Mouse (Mus musculus) frontal cortex, adult 2 months (tissue): ENCODE data around the gene Mpz. TPM values are rescaled to one million over a fixed set of nuclear protein-coding genes. Genes with fewer than 3 reads are reported as not detected.

Source experiments
- DNase-seq, 2 experiments: peaks; one replicate each; pipeline ENCODE4 v3.0.0; 2022; ENCODE audit warnings: low spot score in 1 of 2; ENCODE audit errors: extremely low spot score in 1 of 2
- polyA plus RNA-seq: library from polyadenylated mRNA; depleted of rRNA; stranded (reverse); fragments of >200 nt; gene quantifications from 2 replicates; pipeline ENCODE4 v1.2.3, GENCODE M21; 2012; rRNA removed

The Mpz gene
- polyA plus RNA-seq = 1.4 and 2.2 TPM in 2 replicates

- DNase-seq = peak; percentile 91 to 97
Measured at GRCm38 (mm10) chr1:171149974-171150760, at the start of gene Mpz, which contains the start of gene Sdhc. Gene Mpz (plus strand): TSS chr1:171150711. Gene Sdhc (minus strand): TSS chr1:171150603.

GRCm38 (mm10) chr1:171101033-171101432 is 49.5 kb upstream of the Mpz start:
- DNase-seq = no peak

- DNase-seq = peak; percentile 85 to 97
Measured at GRCm38 (mm10) chr1:171101733-171102546, 48.6 kb upstream of the Mpz start.

DNA sequence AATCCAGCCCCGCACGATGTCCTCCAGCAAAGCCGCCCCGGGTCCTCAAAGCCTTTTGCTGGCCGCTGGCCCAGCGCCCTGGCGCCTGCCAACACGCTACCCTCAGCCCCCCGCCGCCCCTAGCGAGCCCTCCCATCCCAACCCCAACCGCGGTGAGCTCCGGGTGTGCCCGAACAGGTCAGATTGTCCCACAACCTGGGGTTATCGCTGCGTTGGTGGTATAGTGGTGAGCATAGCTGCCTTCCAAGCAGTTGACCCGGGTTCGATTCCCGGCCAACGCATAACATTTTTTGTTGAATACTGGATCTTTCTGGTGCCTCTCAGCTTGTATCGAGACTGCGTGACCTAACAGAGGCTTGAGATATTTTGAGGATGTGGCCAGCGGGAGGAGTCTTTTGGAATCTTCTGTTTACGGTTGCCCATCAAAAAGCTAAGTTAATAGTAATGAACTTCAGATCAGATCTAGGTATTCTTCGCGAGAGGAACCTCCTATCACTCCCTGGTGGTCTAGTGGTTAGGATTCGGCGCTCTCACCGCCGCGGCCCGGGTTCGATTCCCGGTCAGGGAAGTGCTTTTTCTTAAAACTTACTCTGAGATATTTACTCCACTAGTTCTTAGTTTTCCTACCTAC is 47.8 kb upstream of the Mpz start:
- peak; percentile 76 to 96 for DNase-seq

- DNase-seq = no peak
Measured at GRCm38 (mm10) chr1:171103179-171103840, 47.2 kb upstream of the Mpz start.

GRCm38 (mm10) chr1:171105226-171105625 is 45.3 kb upstream of the Mpz start:
- DNase-seq = no peak

- no peak for DNase-seq
Measured at GRCm38 (mm10) chr1:171109620-171110019, 40.9 kb upstream of the Mpz start.

GRCm38 (mm10) chr1:171110659-171111019 is 39.9 kb upstream of the Mpz start:
- DNase-seq = no peak

GRCm38 (mm10) chr1:171111020-171111780 is 39.3 kb upstream of the Mpz start:
- DNase-seq = peak; percentile 91 to 97

DNA sequence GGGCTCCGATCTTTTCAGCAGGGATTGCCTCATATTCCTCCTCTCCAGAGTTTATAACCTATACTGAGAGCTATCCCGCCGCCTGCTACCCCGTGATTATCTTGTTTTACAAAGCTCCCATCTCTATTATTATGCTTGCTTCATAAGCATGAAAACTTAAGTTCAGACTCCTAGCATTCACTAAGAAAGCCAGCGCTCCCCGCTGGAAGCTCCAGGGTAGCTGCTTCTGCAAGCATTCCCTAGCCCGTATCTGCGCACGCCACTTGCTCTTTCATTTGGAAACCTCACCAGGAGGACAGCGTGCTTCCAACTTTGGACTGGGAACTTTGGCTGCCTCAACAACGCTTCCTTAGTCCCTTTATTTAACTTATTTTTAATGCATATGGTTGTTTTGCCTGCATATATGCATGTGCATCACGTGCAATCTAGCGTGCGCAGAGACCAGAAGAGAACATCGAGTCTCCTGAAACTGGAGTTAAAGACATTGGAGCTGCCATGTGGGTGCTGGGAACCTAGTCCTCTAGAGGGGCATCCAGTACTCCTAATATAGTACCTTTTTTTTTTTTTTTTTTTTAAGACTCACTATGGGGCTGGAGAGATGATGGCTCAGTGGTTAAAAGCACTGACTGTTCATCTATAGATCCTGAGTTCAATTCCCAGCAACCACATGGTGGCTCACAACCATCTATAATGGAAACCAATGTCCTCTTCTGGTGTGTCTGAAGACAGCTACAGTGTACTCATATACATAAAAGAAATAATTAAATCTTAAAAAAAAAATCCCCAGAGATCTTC is 38.5 kb upstream of the Mpz start:
- DNase-seq = peak; percentile 18 to 53

GRCm38 (mm10) chr1:171112986-171113385 is 37.5 kb upstream of the Mpz start:
- DNase-seq = no peak

GRCm38 (mm10) chr1:171113873-171114299 is 36.6 kb upstream of the Mpz start, which contains the start of gene Cfap126:
Gene Cfap126 (plus strand): TSS chr1:171113918.
- DNase-seq = peak; percentile 38 to 62

- no peak for DNase-seq
Measured at GRCm38 (mm10) chr1:171116280-171116679, 34.2 kb upstream of the Mpz start.

GRCm38 (mm10) chr1:171118269-171118684 is 32.2 kb upstream of the Mpz start:
- DNase-seq = peak; percentile 31 to 91

DNA sequence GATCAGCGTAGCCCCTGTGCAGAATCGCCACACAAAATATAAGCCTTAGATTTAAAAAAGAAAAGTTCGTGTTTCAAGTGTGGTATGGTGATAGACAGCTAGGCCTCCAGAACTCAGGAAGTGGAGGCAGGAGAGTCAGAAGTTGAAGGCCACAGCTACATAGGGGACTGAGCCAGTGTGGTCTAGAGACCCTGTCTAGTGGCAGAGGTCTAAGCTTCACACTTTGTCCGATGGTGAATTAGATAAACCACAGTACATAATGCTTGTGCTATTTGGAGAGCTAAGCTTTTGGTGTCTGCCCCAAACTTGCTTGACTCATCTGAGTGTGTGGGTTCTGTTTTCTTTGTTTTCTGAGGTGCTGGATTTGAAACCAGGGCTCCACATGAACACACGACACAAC is 31.5 kb upstream of the Mpz start:
- no peak for DNase-seq

- DNase-seq = no peak
Measured at GRCm38 (mm10) chr1:171119405-171119804, 31.1 kb upstream of the Mpz start.

DNA sequence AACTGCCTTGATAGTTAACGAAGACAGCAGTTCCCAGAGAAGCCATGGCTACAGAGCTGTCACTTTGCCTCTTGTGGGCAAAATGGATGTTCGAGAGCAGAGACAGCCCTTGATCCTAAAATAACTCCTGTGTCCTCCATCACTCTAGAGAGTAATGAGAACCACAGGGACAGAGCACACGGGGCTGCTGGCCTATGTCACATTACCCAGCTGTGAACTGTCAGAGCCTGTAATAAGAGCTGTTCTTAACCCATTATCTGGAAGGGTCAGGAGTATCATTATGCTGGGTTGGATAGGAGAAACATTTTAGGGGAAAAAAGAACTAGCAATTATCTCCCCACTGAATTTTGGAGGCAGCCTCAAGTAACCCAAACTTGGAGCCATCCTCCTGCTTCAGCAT is 29.6 kb upstream of the Mpz start:
- no peak for DNase-seq

- no peak for DNase-seq
Measured at GRCm38 (mm10) chr1:171121839-171122238, 28.7 kb upstream of the Mpz start.

- DNase-seq = no peak
Measured at GRCm38 (mm10) chr1:171122932-171123331, 27.6 kb upstream of the Mpz start.
